Mouse (Mus musculus) lung, postnatal 0 days (tissue): ENCODE data around the gene Cdc42bpa. TPM values are rescaled to one million over a fixed set of nuclear protein-coding genes. Genes with fewer than 3 reads are reported as not detected.
A peak's percentile ranks its signal among the peaks of the same experiment; 100 is the strongest.

Source experiments
- ATAC-seq: fragments of 200-750 bp; cut with Nextera tagmentation; 2 replicates; pipeline ENCODE4 v1.8.0; 2017; ENCODE audit warnings: moderate library complexity
- DNase-seq: peaks from one replicate; pipeline ENCODE4 v3.0.0-alpha.2; 2016; ENCODE audit warnings: low spot score
- H3K27ac ChIP-seq: fragments of 300-500 bp; sonication (generic); 2 replicates; pipeline ENCODE4 v1.5.1; 2014; ENCODE audit warnings: antibody characterized with exemption, mild to moderate bottlenecking, low read length, mixed read lengths
- H3K27me3 ChIP-seq: fragments of 300-500 bp; sonication (generic); replicated peaks from 2 replicates; pipeline ENCODE4 v1.6.1; 2014; ENCODE audit warnings: low read length, mixed read lengths; ENCODE audit not compliant: insufficient read depth
- H3K36me3 ChIP-seq: fragments of 300-500 bp; sonication (generic); 2 replicates; pipeline ENCODE4 v1.6.1; 2014; ENCODE audit warnings: low read length, mixed read lengths; ENCODE audit not compliant: insufficient read depth
- H3K4me1 ChIP-seq: fragments of 300-500 bp; sonication (generic); 2 replicates; pipeline ENCODE4 v1.6.1; 2014; ENCODE audit warnings: antibody characterized with exemption, low read depth, low read length, mixed read lengths; ENCODE audit not compliant: insufficient read depth
- H3K4me2 ChIP-seq: fragments of 300-500 bp; sonication (generic); replicated peaks from 2 replicates; pipeline ENCODE4 v1.6.1; 2014; ENCODE audit warnings: low read depth, mild to moderate bottlenecking, low read length, moderate library complexity, mixed read lengths
- H3K4me3 ChIP-seq: fragments of 300-500 bp; sonication (generic); 2 replicates; pipeline ENCODE4 v1.5.1; 2014; ENCODE audit warnings: low read depth, low read length
- H3K9ac ChIP-seq: fragments of 300-500 bp; sonication (generic); replicated peaks from 2 replicates; pipeline ENCODE4 v1.6.1; 2014; ENCODE audit warnings: low read depth, mild to moderate bottlenecking
- H3K9me3 ChIP-seq: fragments of 300-500 bp; sonication (generic); 2 replicates; pipeline ENCODE4 v1.6.1; 2016; ENCODE audit warnings: low read length, mixed read lengths
- CTCF ChIP-seq: IDR thresholded peaks from 2 replicates; pipeline ENCODE4 v1.5.1; 2016; ENCODE audit warnings: antibody characterized with exemption, mild to moderate bottlenecking
- EP300 ChIP-seq: IDR thresholded peaks from 2 replicates; pipeline ENCODE4 v1.6.1; 2016; ENCODE audit warnings: antibody characterized with exemption, mild to moderate bottlenecking, control low read depth
- WGBS: fragments of 180-500 bp; shearing (Covaris S2); extraction: QIAGEN DNeasy Blood & Tissue Kit; methylation state at CpG from one replicate; pipeline ENCODE4 v1.1.7; 2014; 5-methylcytosine and 5-hydroxymethylcytosine counted together
- polyA plus RNA-seq: library from polyadenylated mRNA; unstranded; fragments of >200 nt; fragmentation: Nextera tagmentation; extraction: Ambion mirVana; gene quantifications from 2 replicates; pipeline ENCODE4 v1.2.1, GENCODE M21; 2015

Cdc42bpa gene
- 17.9 and 21.2 TPM in 2 replicates for polyA plus RNA-seq

DNA sequence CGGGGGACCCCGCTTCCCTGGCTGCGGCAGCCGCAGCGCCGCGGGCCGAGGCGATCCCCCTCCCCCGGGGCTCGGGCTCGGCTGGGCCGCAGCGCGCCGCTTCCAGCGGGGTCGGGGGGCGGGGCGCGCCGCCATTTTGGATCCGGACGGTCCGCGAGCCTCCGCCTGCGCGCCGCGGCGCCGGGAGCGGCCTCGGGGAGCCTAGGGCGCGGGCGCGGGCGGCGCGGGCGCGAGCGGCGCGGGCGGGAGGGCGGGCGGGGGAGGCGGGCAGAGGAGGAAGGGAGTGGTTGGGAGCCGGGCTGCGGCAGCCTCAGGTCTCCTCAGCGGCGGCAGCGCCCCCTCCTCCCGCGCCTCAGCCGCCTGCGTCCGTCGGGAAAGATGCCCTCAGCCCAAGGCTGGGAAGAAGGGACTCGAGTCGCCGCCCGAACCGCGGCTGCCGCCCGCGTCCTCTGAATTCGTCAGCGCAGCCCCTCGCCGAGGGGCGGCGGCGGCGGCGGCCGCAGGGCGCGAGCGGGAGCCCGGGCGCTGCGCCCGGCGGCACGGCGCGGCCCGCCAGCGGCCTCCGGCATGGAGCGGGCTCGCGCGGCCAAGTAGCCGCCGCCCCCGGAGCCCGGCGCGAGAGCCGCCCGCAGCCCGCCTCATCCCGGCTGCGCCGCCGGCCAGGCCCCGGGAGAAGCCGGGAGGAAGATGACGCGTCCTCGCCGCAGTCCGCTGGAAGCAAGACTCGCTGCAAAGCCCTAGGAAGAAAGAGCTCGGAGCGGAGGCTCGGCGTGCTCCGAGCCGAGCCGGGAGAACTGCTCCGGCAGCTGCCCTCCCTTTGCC is at the start of gene Cdc42bpa:
Cdc42bpa (plus strand) TSS at position 752 of the 822 bp plus-strand sequence.
- no peak for TF ChIP-seq EP300
- peak; percentile 23; the same call in 1 of the 2 replicates for TF ChIP-seq CTCF
- peak; percentile 90 for DNase-seq
- 0% methylated on average over 42 of the region's 128 CpGs for WGBS
- no peaks in the 10 kb centered on the region for H3K27me3 ChIP-seq
- H3K27ac ChIP-seq = peak within 1 kb of the TSS; percentile 95
- peaks cover 5% of the 10 kb centered on the region; the same call in 1 of the 2 replicates for H3K4me1 ChIP-seq
- peak; percentile 97 for ATAC-seq
- peak within 1 kb of the TSS; percentile 84 for H3K4me2 ChIP-seq
- no peaks in the 10 kb centered on the region for H3K36me3 ChIP-seq
- H3K4me3 ChIP-seq = peak within 1 kb of the TSS; percentile 84
- H3K9ac ChIP-seq = peak within 1 kb of the TSS; percentile 85
- no peaks in the 10 kb centered on the region for H3K9me3 ChIP-seq

DNA sequence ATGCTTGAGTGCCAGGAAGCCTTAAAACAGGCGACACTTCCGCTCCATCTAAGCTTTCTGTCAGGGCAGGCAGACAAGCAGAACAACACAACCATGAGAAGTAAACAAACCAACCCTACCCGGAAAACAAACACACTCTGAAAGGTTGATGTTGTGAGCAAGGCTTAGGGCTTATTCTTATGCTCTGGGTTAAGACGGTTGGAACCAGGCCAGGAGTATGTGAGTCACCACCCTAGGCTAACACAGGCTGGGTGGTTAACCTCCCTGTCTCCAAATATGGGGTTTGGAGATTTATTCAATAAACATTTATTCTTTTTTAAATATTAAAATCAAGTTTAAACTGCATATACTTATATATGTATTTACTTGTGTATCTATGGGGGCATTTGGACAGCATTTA is 46.8 kb upstream of the Cdc42bpa start:
- TF ChIP-seq EP300 = no peak
- no peaks in the 10 kb centered on the region for H3K9me3 ChIP-seq
- no peak overlapping the region for H3K4me2 ChIP-seq
- no peaks in the 10 kb centered on the region for H3K36me3 ChIP-seq
- DNase-seq (peak; percentile 89), ATAC-seq (peak; percentile 89)
- H3K4me1 ChIP-seq = no peaks in the 10 kb centered on the region
- no peak overlapping the region for H3K27ac ChIP-seq
- WGBS = 42% methylated on average over 4 of the region's 4 CpGs
- H3K9ac ChIP-seq = no peak overlapping the region
- H3K4me3 ChIP-seq = no peak overlapping the region
- no peaks in the 10 kb centered on the region for H3K27me3 ChIP-seq

- H3K9ac ChIP-seq = no peak overlapping the region
- no peak for ATAC-seq
Observed at GRCm38 (mm10) chr1:179917036-179917435, 43.2 kb upstream of the Cdc42bpa start.

DNA sequence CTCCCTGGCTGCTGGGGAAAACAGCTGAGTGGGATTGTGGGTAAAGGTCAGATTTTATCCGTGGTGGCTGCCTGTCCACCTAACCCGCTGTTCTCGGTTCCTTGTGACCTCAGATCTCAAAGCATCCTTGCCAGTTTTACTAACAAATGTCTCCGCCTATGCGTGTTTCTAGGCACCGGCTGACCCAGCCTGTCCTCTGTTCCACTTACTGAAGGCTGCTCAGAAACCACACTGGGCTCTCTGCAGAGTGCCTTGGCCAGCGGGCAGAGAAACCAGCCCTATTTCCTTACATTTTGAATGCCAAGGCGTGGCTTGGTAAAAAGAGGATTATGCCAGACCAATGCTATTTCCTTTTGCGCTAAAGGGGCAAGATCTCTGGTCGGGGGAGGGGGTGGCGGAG is 42.8 kb upstream of the Cdc42bpa start:
- Histone ChIP-seq H3K36me3 (no peaks in the 10 kb centered on the region), H3K4me3 (no peak overlapping the region), H3K4me1 (no peaks in the 10 kb centered on the region), H3K4me2 (no peak overlapping the region), H3K27ac (no peak overlapping the region), H3K9me3 (no peaks in the 10 kb centered on the region), H3K27me3 (no peaks in the 10 kb centered on the region), H3K9ac (no peak overlapping the region)
- ATAC-seq (no peak), DNase-seq (no peak)
- TF ChIP-seq CTCF = no peak
- no peak for TF ChIP-seq EP300
- WGBS = 76% methylated on average over 11 of the region's 11 CpGs

More at GRCm38 (mm10) chr1:179917036-179917435, 43.2 kb upstream of the Cdc42bpa start:
- no peaks in the 10 kb centered on the region for H3K27me3 ChIP-seq
- TF ChIP-seq EP300 = no peak
- no peak for TF ChIP-seq CTCF
- H3K27ac ChIP-seq = no peak overlapping the region
- 55% methylated on average over 4 of the region's 4 CpGs for WGBS
- no peaks in the 10 kb centered on the region for H3K4me1 ChIP-seq
- no peaks in the 10 kb centered on the region for H3K36me3 ChIP-seq
- no peak overlapping the region for H3K4me2 ChIP-seq
- no peak for DNase-seq
- H3K4me3 ChIP-seq = no peak overlapping the region
- H3K9me3 ChIP-seq = no peaks in the 10 kb centered on the region

GRCm38 (mm10) chr1:179919656-179920436 is 40.4 kb upstream of the Cdc42bpa start:
- no peaks in the 10 kb centered on the region for H3K4me1 ChIP-seq
- ATAC-seq (no peak), DNase-seq (no peak)
- no peaks in the 10 kb centered on the region for H3K27me3 ChIP-seq
- H3K9ac ChIP-seq = no peak overlapping the region
- no peak overlapping the region for H3K27ac ChIP-seq
- no peaks in the 10 kb centered on the region for H3K36me3 ChIP-seq
- 78% methylated on average over 8 of the region's 8 CpGs for WGBS
- TF ChIP-seq EP300 = no peak
- TF ChIP-seq CTCF = no peak
- no peaks in the 10 kb centered on the region for H3K9me3 ChIP-seq
- no peak overlapping the region for H3K4me3 ChIP-seq
- no peak overlapping the region for H3K4me2 ChIP-seq

DNA sequence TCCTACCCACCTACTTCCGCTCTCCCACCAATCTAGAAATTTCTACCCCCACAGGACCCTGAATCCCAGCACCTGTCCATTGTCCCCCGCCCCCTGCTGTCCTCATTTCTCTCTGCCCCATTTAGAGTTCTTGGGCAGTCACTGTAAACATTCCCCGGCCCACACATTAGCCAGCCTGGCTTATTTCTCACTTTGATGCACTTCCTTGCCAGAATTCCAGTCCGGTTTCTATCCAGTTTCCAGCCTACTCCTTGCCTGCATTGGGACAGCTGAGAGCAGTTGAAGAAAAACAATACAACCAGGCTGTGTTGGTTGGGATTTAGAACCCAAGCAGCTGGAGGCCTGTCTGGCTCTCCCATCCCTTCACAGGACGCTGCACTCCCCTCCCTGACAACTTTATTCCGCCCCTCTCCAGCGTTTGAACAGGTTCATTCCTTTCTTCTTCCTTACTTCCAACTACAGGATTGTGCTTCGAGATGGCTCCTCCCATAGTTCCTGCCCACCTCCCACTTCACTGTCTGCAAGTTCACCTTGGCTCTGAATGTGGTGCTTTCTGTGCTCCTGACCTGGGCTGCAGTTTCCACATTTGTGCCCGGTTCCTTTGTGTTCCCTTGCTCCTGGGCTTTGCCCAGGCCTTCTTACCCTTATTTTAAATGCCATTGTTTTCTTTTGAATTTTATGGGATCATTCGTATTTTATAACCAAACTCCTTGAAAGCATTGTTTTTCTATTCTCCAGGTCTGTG is 36.4 kb upstream of the Cdc42bpa start:
- Histone ChIP-seq H3K9ac (no peak overlapping the region), H3K9me3 (no peaks in the 10 kb centered on the region), H3K4me2 (no peak overlapping the region), H3K36me3 (no peaks in the 10 kb centered on the region), H3K27ac (no peak overlapping the region), H3K4me1 (no peaks in the 10 kb centered on the region), H3K4me3 (no peak overlapping the region), H3K27me3 (no peaks in the 10 kb centered on the region)
- ATAC-seq = no peak
- peak; percentile 31 for DNase-seq
- TF ChIP-seq CTCF = no peak
- no peak for TF ChIP-seq EP300
- WGBS = 50% methylated on average over 10 of the region's 10 CpGs
